Mouse (Mus musculus): Measurements from ENCODE around the gene Tcp11l1. TPM values are rescaled to one million over a fixed set of nuclear protein-coding genes. Genes with fewer than 3 reads are reported as not detected.

Gene Tcp11l1
- polyA plus RNA-seq, 1 experiment: 16.5 TPM

GRCm38 (mm10) chr2:104663372-104664100 lies 48.4 kb downstream of the Tcp11l1 start:
- no peak overlapping the region for H3K27ac ChIP-seq (ENCODE audit: insufficient read depth, low read length)
- TF ChIP-seq POLR2A (IDR thresholded peaks at IDR 0.05; ENCODE audit: extremely low read depth, insufficient read depth, low read length): no peak
- TF ChIP-seq CTCF (IDR thresholded peaks at IDR 0.05; ENCODE audit: extremely low read depth, insufficient read depth, low read length): no peak
- no peak overlapping the region for H3K4me3 ChIP-seq (ENCODE audit: insufficient read depth, low read length)
- no peaks in the 10 kb centered on the region for H3K4me1 ChIP-seq (ENCODE audit: control insufficient read depth, insufficient read depth, low read length)

- H3K27ac ChIP-seq (ENCODE audit: insufficient read depth, low read length): no peak overlapping the region
- no peak overlapping the region for H3K4me3 ChIP-seq (ENCODE audit: insufficient read depth, low read length)
- TF ChIP-seq POLR2A (IDR thresholded peaks at IDR 0.05; ENCODE audit: extremely low read depth, insufficient read depth, low read length) (no peak), CTCF (IDR thresholded peaks at IDR 0.05; ENCODE audit: extremely low read depth, insufficient read depth, low read length) (no peak)
These were observed 53.3 kb downstream of the Tcp11l1 start for GRCm38 (mm10) chr2:104658659-104659058.

GRCm38 (mm10) chr2:104615985-104616711 lies 95.8 kb downstream of the Tcp11l1 start:
- no peak for TF ChIP-seq CTCF (IDR thresholded peaks at IDR 0.05; ENCODE audit: extremely low read depth, insufficient read depth, low read length)
- no peak overlapping the region for H3K4me3 ChIP-seq (ENCODE audit: insufficient read depth, low read length)
- H3K27ac ChIP-seq (ENCODE audit: insufficient read depth, low read length): no peak overlapping the region
- no peaks in the 10 kb centered on the region for H3K4me1 ChIP-seq (ENCODE audit: control insufficient read depth, insufficient read depth, low read length)

More at GRCm38 (mm10) chr2:104658659-104659058, 53.3 kb downstream of the Tcp11l1 start:
- no peaks in the 10 kb centered on the region for H3K4me1 ChIP-seq (ENCODE audit: control insufficient read depth, insufficient read depth, low read length)

- Histone ChIP-seq H3K4me3 (ENCODE audit: insufficient read depth, low read length) (no peak overlapping the region), H3K4me1 (ENCODE audit: control insufficient read depth, insufficient read depth, low read length) (no peaks in the 10 kb centered on the region), H3K27ac (ENCODE audit: insufficient read depth, low read length) (no peak overlapping the region)
- TF ChIP-seq POLR2A (IDR thresholded peaks at IDR 0.05; ENCODE audit: extremely low read depth, insufficient read depth, low read length) (no peak), CTCF (IDR thresholded peaks at IDR 0.05; ENCODE audit: extremely low read depth, insufficient read depth, low read length) (no peak)
These were observed 97.2 kb downstream of the Tcp11l1 start for GRCm38 (mm10) chr2:104614786-104615185.

Other genes with a start within 250 kb of the Tcp11l1 start
- 36.9 and 37.9 TPM in 2 replicates for gene Hipk3, start 217.7 kb downstream of the Tcp11l1 start, polyA plus RNA-seq (2012; rRNA removed)
- gene Cstf3, start 121.6 kb downstream of the Tcp11l1 start, polyA plus RNA-seq (2012; rRNA removed): 37.7 and 41.5 TPM in 2 replicates
- gene Pin1rt1, start 4.2 kb upstream of the Tcp11l1 start, polyA plus RNA-seq (2012; rRNA removed): not detected in 2 replicates
- 2.0 and 2.3 TPM in 2 replicates for gene Depdc7, start 30.7 kb upstream of the Tcp11l1 start, polyA plus RNA-seq (2012; rRNA removed)
- gene Qser1, start 104.6 kb upstream of the Tcp11l1 start, polyA plus RNA-seq (2012; rRNA removed): 5.6 and 6.3 TPM in 2 replicates
- gene Prrg4, start 137.7 kb upstream of the Tcp11l1 start, polyA plus RNA-seq (2012; rRNA removed): 0.17 and 0.23 TPM in 2 replicates
- gene Ccdc73, start 155.6 kb upstream of the Tcp11l1 start, polyA plus RNA-seq (2012; rRNA removed): 4.4 and 5.1 TPM in 2 replicates

All from cortical plate, adult 2 months (tissue).